Mouse (Mus musculus) 3T3-L1 (cell line): Measurements from ENCODE around the gene Zmiz1.

Experiments used
- DNase-seq: peaks from one replicate; pipeline ENCODE4 v3.0.0-alpha.2; 2015; ENCODE audit warnings: low read depth, low spot score

The Zmiz1 gene

DNA sequence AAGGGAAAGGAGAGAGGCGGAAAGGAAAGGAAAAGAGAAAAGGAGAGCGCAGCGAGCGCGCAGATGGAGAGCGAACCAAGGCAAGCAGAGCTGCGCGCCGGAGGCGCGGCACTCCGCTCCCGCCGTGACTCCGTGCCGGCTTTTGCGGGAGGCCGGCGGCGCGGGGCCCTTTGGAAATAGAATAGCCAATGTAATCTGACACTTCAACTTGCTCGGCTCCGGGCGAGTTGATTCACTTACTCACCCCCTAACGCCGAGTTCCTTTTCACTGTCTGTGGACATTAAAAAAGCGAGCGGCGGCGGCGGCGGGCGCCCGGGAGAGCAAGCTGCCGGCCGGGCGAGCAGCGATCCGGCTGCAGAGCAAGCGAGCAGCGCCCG lies at the start of gene Zmiz1:
Gene Zmiz1, plus strand, starts transcription at position 170 of the 378 bp plus-strand sequence.
- DNase-seq, result peak; percentile 84

DNA sequence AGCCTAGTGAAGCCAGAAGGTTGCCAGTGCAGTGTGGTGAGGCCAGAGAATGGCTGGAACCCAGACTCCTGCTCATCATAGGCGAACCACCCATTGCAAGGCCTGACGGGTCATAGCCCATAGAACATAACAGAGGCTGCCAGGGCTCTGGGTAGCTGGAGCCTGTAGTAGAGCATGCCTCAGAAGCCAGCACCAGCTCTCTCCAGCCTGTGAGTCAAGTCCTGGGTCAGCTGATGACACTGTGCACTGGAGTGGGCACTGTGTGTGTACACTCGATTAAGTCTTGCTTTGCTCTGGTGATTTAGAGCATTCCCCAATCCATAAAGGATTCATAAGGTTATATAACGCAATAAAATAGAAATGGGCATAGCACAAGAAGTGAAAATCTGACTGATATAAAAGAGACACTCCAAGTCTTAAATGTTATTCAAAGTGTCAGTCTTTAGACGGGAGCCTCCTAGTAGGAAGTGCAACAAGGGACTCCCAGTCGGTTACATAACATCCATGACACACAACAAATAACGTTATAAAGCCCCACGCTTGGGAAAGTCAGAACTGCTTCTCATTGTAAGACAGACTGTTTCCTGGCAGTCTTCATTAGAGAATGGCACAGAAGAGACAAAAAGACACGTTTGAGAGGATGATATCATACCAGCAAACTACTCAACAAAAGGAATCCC lies 47.0 kb upstream of the Zmiz1 start:
- DNase-seq, result no peak

DNA sequence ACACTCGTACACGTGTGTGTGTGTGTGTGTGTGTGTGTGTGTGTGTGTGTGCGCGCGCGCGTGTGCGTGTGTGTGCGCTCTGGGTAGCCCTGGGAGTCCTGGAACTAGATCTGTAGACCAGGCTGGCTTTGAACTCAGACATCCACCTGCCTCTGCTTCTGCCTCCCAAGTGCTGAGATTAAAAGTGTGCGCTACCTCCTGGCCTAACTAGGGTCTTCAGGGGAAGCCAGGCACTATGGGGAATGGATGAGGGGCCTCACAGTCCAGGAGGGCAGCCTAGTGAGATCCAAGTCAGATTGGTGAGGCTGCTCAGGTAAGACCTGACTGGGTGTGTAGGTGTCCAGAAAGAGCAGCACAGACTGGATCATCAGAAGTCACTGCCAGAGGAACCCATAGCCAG lies 46.2 kb upstream of the Zmiz1 start:
- no peak for DNase-seq

- DNase-seq, result no peak
Observed at GRCm38 (mm10) chr14:25413510-25413909, 45.5 kb upstream of the Zmiz1 start.

- no peak for DNase-seq
Observed at GRCm38 (mm10) chr14:25414115-25414514, 44.9 kb upstream of the Zmiz1 start.

- no peak for DNase-seq
Observed at GRCm38 (mm10) chr14:25420001-25420690, 38.8 kb upstream of the Zmiz1 start.

DNA sequence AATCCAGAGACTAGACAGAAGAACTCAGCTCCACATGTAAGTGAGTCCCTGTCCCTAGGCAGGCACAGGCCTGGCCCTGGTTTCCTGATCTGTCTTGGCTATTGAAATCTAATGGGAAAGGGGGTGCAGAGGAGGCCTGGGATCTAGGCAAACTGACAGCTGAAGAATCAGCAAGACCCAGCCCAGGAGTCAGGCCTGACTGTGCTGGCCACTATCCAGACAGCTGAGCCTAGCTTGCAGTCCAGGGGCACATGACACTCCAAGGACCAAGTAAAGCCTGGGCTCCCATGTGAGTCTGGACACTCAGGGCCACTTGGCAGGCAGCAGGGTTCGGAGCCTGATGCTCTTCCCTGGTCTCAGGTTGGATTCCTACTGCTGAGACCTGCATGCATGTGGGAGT lies 38.0 kb upstream of the Zmiz1 start:
- peak; percentile 13 for DNase-seq

DNA sequence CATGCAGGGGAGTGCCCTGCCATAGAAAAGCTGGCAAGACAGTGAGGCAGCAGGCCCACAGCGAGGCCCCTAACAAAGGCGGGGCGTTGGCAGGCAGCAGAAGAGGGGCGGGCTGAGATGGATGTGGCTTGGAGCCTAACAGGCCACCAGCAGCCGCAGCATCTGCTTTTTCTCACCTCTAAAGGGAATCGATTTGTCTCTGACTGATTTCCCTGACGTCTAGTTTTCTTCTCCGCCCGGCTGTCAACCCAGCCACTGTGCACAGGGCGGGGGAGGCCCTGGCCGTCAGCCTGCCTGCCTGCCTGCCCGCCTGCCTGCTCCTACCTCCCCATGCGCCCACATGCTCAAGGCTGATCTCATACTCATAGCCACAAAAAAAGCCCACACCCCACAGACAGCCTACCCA lies 37.4 kb upstream of the Zmiz1 start:
- no peak for DNase-seq

- DNase-seq, result no peak
Observed at GRCm38 (mm10) chr14:25422946-25423345, 36.0 kb upstream of the Zmiz1 start.

GRCm38 (mm10) chr14:25423721-25424443 lies 35.1 kb upstream of the Zmiz1 start:
- no peak for DNase-seq

DNA sequence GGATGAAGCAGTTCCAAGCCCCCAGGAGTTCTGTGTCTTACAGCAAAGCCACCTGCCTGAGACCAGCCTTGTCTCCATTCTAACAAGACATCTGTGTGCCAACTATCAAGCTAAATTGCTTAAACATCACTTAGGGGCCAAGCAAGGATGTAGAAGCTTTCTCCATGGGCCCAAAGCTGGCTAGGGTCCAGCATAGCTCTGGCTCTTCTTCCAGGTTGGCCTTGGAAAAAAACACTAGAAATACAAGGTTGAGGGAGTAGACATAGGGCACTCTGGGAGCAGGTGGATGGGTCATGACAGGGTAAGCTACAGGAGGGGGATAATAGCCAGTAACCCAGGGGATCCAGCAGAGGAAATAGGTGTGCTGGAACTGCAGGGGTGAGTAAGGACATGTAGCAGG lies 20.7 kb upstream of the Zmiz1 start:
- no peak for DNase-seq

DNA sequence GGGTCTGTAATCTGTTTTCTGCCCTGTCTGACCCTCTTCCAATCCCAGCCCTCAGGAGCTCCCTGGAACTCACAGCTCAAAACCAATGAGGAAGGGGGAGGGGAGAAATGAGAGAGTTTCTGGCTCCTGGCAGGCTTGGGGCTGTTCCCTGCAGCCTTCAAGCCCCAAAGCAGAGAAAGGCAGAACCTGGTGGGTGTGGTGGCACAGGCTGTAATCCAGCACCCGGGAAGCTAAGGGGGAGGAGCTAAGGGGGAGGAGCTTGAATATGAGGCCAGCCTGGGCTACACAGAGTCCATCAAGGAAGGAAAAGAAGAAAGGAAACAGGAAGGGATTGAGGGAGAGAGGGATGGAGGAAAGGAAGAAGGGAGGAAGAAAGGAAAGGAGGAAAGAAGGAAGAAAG lies 18.9 kb upstream of the Zmiz1 start:
- DNase-seq, result no peak

GRCm38 (mm10) chr14:25440777-25441176 lies 18.2 kb upstream of the Zmiz1 start:
- DNase-seq, result no peak

DNA sequence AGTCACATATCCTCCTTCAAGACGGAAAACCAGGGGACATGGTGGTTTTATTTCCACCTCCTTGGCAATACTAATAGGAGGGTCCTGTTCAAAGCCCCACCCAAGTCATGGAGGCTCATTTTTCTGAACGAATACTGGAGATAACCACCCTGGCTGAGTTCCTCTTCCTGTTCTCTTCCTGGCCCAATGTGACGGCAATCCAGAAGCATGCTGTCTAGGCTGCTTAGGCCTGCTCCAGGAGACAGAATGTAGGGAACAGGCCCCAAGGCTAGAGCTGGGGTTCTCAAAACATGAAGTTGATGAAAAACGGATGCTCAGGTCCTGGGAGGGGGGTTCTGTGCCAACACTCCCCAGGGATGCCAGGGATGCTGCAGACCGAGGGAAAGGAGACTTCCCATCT lies 17.5 kb upstream of the Zmiz1 start:
- no peak for DNase-seq

- DNase-seq, result no peak
Observed at GRCm38 (mm10) chr14:25442676-25443075, 16.3 kb upstream of the Zmiz1 start.

DNA sequence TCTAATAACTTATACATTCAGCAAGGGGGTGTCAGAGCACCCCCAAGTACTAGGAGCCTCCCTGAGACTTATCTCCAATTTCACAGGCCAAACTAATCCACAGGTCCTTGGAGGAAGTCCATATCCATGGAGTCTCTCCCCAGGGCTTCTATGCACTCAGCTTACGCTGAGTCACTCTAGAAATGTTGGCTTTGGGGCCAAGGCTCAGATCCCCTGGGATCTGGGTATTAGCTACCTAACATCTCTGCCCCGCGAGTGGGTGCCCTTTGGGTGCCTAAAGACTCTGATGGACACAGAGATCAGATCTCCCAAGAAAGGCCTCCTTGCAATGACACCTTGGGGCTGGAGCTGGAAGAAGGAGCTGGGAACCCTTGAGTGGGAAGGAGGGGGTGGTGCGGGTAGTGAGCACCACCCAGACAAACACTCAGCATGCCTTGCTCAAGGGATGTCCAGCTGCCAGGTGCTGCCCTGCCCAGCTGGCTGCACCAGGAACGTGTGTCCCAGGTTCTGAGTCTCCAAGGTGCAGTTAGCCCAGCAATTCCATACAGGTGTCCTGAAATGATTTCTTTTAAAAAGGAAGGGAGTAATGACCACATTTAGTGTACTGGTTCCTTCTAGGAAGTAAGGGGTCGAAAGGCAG lies 11.7 kb upstream of the Zmiz1 start:
- DNase-seq, result peak; percentile 49

- no peak for DNase-seq
Observed at GRCm38 (mm10) chr14:25448471-25448870, 10.5 kb upstream of the Zmiz1 start.

- DNase-seq, result no peak
Observed at GRCm38 (mm10) chr14:25451099-25451667, 7.8 kb upstream of the Zmiz1 start.

DNA sequence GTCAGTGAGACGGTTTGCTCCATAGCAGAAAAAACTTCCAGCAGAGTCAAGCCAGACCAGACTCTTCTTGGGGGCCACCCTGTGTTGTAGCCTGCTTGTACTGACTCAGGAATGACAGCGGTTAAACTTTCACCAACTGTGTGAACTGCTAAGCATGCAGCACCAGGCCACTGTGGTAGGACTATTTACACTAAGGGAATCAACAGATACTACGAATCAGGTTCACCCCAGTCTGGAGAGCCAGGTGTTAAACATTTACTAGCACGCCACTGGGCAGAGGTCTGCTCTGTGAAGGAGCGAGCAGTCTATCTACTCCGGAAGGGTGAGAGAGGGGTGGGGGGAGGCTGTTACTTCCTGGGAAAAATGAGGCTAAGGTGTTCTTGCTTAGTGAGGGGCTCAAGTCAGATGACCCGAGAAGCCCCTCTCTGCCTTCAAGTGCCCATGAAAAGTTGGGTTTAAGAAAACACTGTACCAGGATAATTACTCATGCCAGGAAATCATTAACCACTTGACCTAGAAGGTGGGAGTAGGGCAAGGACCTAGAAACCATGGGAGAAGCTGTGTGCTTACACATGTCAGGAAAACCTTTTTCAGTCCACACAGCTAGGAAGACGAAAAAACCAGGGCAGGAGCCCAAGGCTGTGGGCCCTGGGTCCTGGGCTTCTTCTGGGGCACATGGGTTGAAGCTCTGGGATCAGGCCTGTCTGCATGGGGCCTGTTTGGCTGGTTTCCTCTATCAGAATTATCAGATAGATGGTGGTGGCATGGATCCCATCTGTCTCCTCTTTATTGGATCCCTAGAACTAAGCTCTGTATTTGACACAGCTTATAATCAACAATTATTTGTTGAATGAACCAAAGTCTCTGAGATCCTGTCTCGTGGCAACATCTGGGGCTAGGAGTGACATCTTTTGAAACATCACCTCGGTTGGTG lies 7.0 kb upstream of the Zmiz1 start:
- DNase-seq, result no peak

DNA sequence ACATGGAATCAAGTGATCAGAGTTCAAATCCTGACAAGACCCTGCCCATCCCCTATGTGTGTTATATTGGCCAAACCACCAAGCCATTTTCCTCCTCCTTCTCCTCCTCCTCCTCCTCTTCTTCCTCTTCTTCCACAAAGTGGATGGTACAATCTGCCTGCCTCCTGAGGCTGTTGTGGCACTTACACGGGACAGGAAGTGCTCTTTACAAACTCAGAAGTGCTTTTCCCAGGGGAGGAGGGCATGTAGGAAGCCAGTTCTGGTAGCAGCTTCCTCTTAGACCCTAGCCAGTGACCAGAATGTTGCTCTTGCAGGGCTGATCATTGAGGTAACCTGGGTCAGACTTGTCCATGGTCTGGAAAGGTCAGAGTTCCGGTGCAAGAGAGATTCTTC lies 6.4 kb upstream of the Zmiz1 start:
- no peak for DNase-seq
